In the genomic region with DNA sequence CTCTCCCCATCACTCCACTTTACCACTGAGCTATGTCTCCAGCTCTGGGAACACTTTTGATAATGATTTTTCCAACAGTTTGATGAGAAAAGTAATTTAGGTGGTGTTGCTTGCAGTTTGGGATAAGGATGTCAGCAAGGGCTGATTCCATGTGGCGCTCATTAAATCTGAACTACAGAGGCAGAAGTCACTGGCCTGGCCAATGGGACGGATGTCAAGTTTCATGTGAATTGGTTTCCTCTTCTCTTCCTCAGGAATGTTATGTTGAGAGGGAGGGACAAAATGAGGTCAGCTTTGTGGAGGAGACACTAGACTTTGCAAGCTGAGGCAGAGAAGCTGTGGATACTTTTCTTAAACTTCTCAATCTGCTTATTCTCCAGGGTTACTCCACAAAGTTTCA, we compare ENCODE assay signal across 29 mouse cellular contexts.
DNase-seq lines count a peak whose midpoint lies in the region; ATAC-seq and TF ChIP-seq lines count a peak whose summit lies in the region.
"Had no signal": no experiment of that assay in that cellular context is flagged by ENCODE, and none has a peak within 500 bp of the region (broad histone marks: within the 10 kb centered on the region; RNA-seq: fewer than 3 reads in every experiment).

No protein-coding gene starts in this region.

- no peak overlapping the region for H3K4me3 ChIP-seq in gastrocnemius, adult 2 months
- no peak overlapping the region for H3K4me3 ChIP-seq in heart, embryonic 12.5 days
- H3K4me3 ChIP-seq in kidney, embryonic 14.5 days (ENCODE audit: low read length) = no peak overlapping the region
- H3K4me3 ChIP-seq: embryonic facial prominence, embryonic 10.5 days; embryonic facial prominence, embryonic 15.5 days; forebrain, embryonic 12.5 days; hindbrain, embryonic 10.5 days; hindbrain, embryonic 15.5 days; layer of hippocampus, adult 2 months; left cerebral cortex, adult 2 months; limb, embryonic 12.5 days; liver, embryonic 12.5 days; midbrain, embryonic 13.5 days; neural tube, embryonic 13.5 days had no signal

- peak; percentile 36 for DNase-seq in gastrocnemius, adult 2 months
- DNase-seq in gastrocnemius, postnatal 4 days (ENCODE audit: low spot score in 2 of 2) = no peak
- DNase-seq in heart, postnatal 14 days = peak; percentile 6 to 23
- peak; percentile 37 for DNase-seq in kidney, postnatal 10 days
- peak; percentile 4 to 8 for DNase-seq in kidney, postnatal 36 days
- DNase-seq in testis, postnatal 14 days (ENCODE audit: low spot score) = no peak
- DNase-seq: adrenal gland, postnatal 10 days; cerebellum, adult 8-10 months; cerebellum, postnatal 25 days; forebrain, postnatal 0 days; gastrocnemius, postnatal 36 days; liver, postnatal 0 days; right cerebral cortex, postnatal 4 days had no signal

- WGBS in heart, embryonic 12.5 days = 64% methylated on average over 2 of the region's 2 CpGs
- 60% methylated on average over 2 of the region's 2 CpGs for WGBS in kidney, embryonic 14.5 days

- no peak for TF ChIP-seq CTCF in gastrocnemius, adult 2 months (IDR thresholded peaks at IDR 0.05)

- H3K27me3 ChIP-seq in heart, embryonic 12.5 days (replicated peaks) = no peaks in the 10 kb centered on the region
- no peaks in the 10 kb centered on the region for H3K27me3 ChIP-seq in kidney, embryonic 14.5 days (ENCODE audit: control insufficient read depth, insufficient read depth, low read length)
- H3K27me3 ChIP-seq: embryonic facial prominence, embryonic 15.5 days; forebrain, embryonic 12.5 days; hindbrain, embryonic 15.5 days; limb, embryonic 12.5 days; liver, embryonic 12.5 days; midbrain, embryonic 13.5 days; neural tube, embryonic 13.5 days; Patski had no signal

- H3K9me3 ChIP-seq in heart, embryonic 12.5 days (replicated peaks) = no peaks in the 10 kb centered on the region
- H3K9me3 ChIP-seq in kidney, embryonic 14.5 days (ENCODE audit: control insufficient read depth, low read length) = no peaks in the 10 kb centered on the region
- H3K9me3 ChIP-seq: embryonic facial prominence, embryonic 10.5 days; embryonic facial prominence, embryonic 15.5 days; forebrain, embryonic 12.5 days; hindbrain, embryonic 10.5 days; hindbrain, embryonic 15.5 days; limb, embryonic 12.5 days; liver, embryonic 12.5 days; midbrain, embryonic 13.5 days; neural tube, embryonic 13.5 days had no signal

- intact Hi-C loops in gastrocnemius, adult 2 months (cut with DNase I) = no loop called here
- intact Hi-C loops in heart, postnatal 14 days (cut with DNase I) = no loop called here

- ATAC-seq in heart, embryonic 12.5 days (ENCODE audit: insufficient number of reproducible peaks, low FRiP score) = no peak
- no peak for ATAC-seq in kidney, embryonic 14.5 days (ENCODE audit: low FRiP score, low TSS enrichment)
- ATAC-seq: forebrain, postnatal 0 days; inflammation-experienced regulatory T-cells, adult 6 months; liver, embryonic 12.5 days; liver, postnatal 0 days; midbrain, embryonic 13.5 days; Patski had no signal

- 0 out of 2 replicates have a peak, but pooled peaks cover 2% of the 10 kb centered on the region for H3K4me1 ChIP-seq in heart, embryonic 12.5 days (replicated peaks)
- H3K4me1 ChIP-seq in kidney, embryonic 14.5 days (ENCODE audit: control insufficient read depth, insufficient read depth, low read length) = no peaks in the 10 kb centered on the region
- H3K4me1 ChIP-seq: liver, embryonic 12.5 days had no signal

- H3K27ac ChIP-seq in gastrocnemius, adult 2 months = peak overlapping the region; percentile 61
- no peak overlapping the region for H3K27ac ChIP-seq in heart, embryonic 12.5 days (ENCODE audit: poor library complexity, severe bottlenecking)
- H3K27ac ChIP-seq in kidney, embryonic 14.5 days (ENCODE audit: low read depth, low read length) = no peak overlapping the region
- H3K27ac ChIP-seq: embryonic facial prominence, embryonic 10.5 days; embryonic facial prominence, embryonic 15.5 days; forebrain, embryonic 12.5 days; hindbrain, embryonic 10.5 days; hindbrain, embryonic 15.5 days; layer of hippocampus, adult 2 months; left cerebral cortex, adult 2 months; limb, embryonic 12.5 days; liver, embryonic 12.5 days; macrophage; midbrain, embryonic 13.5 days; neural tube, embryonic 13.5 days had no signal

- no peaks in the 10 kb centered on the region for H3K36me3 ChIP-seq in heart, embryonic 12.5 days
- no peaks in the 10 kb centered on the region for H3K36me3 ChIP-seq in kidney, embryonic 14.5 days (ENCODE audit: control insufficient read depth, insufficient read depth, low read length)
- H3K36me3 ChIP-seq: embryonic facial prominence, embryonic 10.5 days; embryonic facial prominence, embryonic 15.5 days; forebrain, embryonic 12.5 days; hindbrain, embryonic 10.5 days; hindbrain, embryonic 15.5 days; limb, embryonic 12.5 days; liver, embryonic 12.5 days; midbrain, embryonic 13.5 days; neural tube, embryonic 13.5 days had no signal

- no peak overlapping the region for H3K4me2 ChIP-seq in heart, embryonic 12.5 days
- no peak overlapping the region for H3K4me2 ChIP-seq in kidney, embryonic 14.5 days (replicated peaks; ENCODE audit: low read depth, low read length)
- H3K4me2 ChIP-seq: embryonic facial prominence, embryonic 15.5 days; forebrain, embryonic 12.5 days; hindbrain, embryonic 15.5 days; limb, embryonic 12.5 days; liver, embryonic 12.5 days; midbrain, embryonic 13.5 days; neural tube, embryonic 13.5 days had no signal

- H3K9ac ChIP-seq in heart, embryonic 12.5 days = no peak overlapping the region
- H3K9ac ChIP-seq in kidney, embryonic 14.5 days (ENCODE audit: low read depth, low read length) = no peak overlapping the region
- H3K9ac ChIP-seq: embryonic facial prominence, embryonic 15.5 days; forebrain, embryonic 12.5 days; forebrain, postnatal 0 days; hindbrain, embryonic 15.5 days; limb, embryonic 12.5 days; liver, embryonic 12.5 days; liver, postnatal 0 days; midbrain, embryonic 13.5 days; neural tube, embryonic 13.5 days had no signal

Comparison
In these comparisons a context has a peak if more than half of its experiments do, and no peak if none do; other contexts are left out.
1. DNase-seq: peak in gastrocnemius, adult 2 months (single experiment), heart, postnatal 14 days (2 of 2), kidney, postnatal 10 days (single experiment) and kidney, postnatal 36 days (2 of 2); none in gastrocnemius, postnatal 4 days (0 of 2) and testis, postnatal 14 days (single experiment).